In the genomic region with DNA sequence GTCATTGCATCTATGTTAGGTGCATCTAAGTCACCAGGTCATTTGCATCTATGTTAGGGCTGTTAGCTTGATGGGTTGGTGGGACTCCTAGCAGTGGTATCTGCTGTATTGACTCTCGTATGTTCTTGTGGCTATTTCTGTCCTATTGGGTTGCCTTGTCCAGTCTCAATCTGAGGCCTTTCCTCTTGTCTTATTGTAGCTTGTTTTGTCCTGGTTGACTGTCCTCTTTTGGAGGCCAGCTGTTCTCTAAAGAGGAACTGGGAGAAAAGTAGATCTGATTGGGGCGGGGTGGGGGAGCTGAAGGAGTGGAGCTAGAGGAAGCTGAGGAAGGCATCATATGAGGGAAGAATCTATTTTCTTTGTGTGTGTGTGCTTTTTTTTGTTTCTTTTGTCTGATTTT, we compare ENCODE assay signal across 29 mouse cellular contexts. TPM values are rescaled to one million over a fixed set of nuclear protein-coding genes. Genes with fewer than 3 reads are reported as not detected.
A peak's percentile ranks its signal among the peaks of the same experiment; 100 is the strongest.
DNase-seq lines count a peak whose midpoint lies in the region; ATAC-seq and TF ChIP-seq lines count a peak whose summit lies in the region.
"Had no signal": no experiment of that assay in that cellular context is flagged by ENCODE, and none has a peak within 500 bp of the region (broad histone marks: within the 10 kb centered on the region; RNA-seq: fewer than 3 reads in every experiment).

No protein-coding gene starts in this region.

- ATAC-seq in common myeloid progenitor, adult 5-6 weeks (replicated peaks; ENCODE audit: low read depth, poor library complexity, severe bottlenecking): peak; percentile 58
- ATAC-seq in megakaryocyte progenitor cell, adult 5-6 weeks (replicated peaks; ENCODE audit: poor library complexity): 0 out of 2 replicates have a peak, but pooled peaks have one; percentile 23
- ATAC-seq: CD4-positive, CD25-positive, alpha-beta regulatory T cell, adult 4 months; forebrain, embryonic 16.5 days; hindbrain, postnatal 0 days; inflammation-experienced regulatory T-cells, adult 6 months; intestine, embryonic 16.5 days had no signal

- no peak for TF ChIP-seq POLR2A in MEL (IDR thresholded peaks at IDR 0.05; ENCODE audit: control insufficient read depth in 1 of 2, insufficient read depth in 1 of 2, low read depth in 1 of 2, low read length in 2 of 2, poor library complexity in 1 of 2)

- H3K9ac ChIP-seq in MEL (ENCODE audit: control insufficient read depth, low read depth, low read length, poor library complexity, severe bottlenecking): no peak overlapping the region
- H3K9ac ChIP-seq: embryonic facial prominence, embryonic 13.5 days; forebrain, embryonic 12.5 days; heart, embryonic 12.5 days; heart, embryonic 15.5 days; hindbrain, embryonic 14.5 days had no signal

- no peaks in the 10 kb centered on the region for H3K36me3 ChIP-seq in MEL (ENCODE audit: control insufficient read depth in 1 of 2, insufficient read depth in 2 of 2, low read length in 2 of 2)
- no peaks in the 10 kb centered on the region for H3K36me3 ChIP-seq in embryonic facial prominence, embryonic 10.5 days (replicated peaks)
- H3K36me3 ChIP-seq: embryonic facial prominence, embryonic 13.5 days; forebrain, embryonic 12.5 days; heart, embryonic 12.5 days; heart, embryonic 15.5 days had no signal

- H3K79me2 ChIP-seq in MEL (ENCODE audit: control insufficient read depth, insufficient read depth, low read length, poor library complexity): no peaks in the 10 kb centered on the region

- H3K27me3 ChIP-seq in MEL (ENCODE audit: control insufficient read depth in 1 of 2, insufficient read depth in 2 of 2, low read length in 2 of 2): no peaks in the 10 kb centered on the region; a peak in 1 of 4 replicates
- no peaks in the 10 kb centered on the region for H3K27me3 ChIP-seq in embryonic facial prominence, embryonic 10.5 days (replicated peaks; ENCODE audit: low read depth, poor library complexity, severe bottlenecking)
- H3K27me3 ChIP-seq: embryonic facial prominence, embryonic 13.5 days; forebrain, embryonic 12.5 days; heart, embryonic 12.5 days; heart, embryonic 15.5 days had no signal

- no peak for TF ChIP-seq EP300 in MEL (IDR thresholded peaks at IDR 0.05; ENCODE audit: low read depth in 1 of 2, low read length in 2 of 2)

- H3K9me3 ChIP-seq in MEL (replicated peaks; ENCODE audit: insufficient read depth, low read length): no peaks in the 10 kb centered on the region
- H3K9me3 ChIP-seq in embryonic facial prominence, embryonic 10.5 days: 0 out of 2 replicates have a peak, but pooled peaks cover 2% of the 10 kb centered on the region
- H3K9me3 ChIP-seq: embryonic facial prominence, embryonic 13.5 days; forebrain, embryonic 12.5 days; heart, embryonic 12.5 days; heart, embryonic 15.5 days had no signal

- intact Hi-C loops in heart, postnatal 14 days (cut with DNase I): no loop called here

- peak; percentile 90 for DNase-seq in heart, adult 11 months
- DNase-seq in heart, postnatal 14 days: no peak
- peak; percentile 56 for DNase-seq in MEL (ENCODE audit: low read depth, low spot score)
- no peak for DNase-seq in embryonic facial prominence, embryonic 10.5 days (ENCODE audit: low spot score)
- no peak for DNase-seq in B cell, adult 2 months
- DNase-seq in cerebellum, postnatal 25 days: no peak
- DNase-seq: adrenal gland, adult 8-10 months; adrenal gland, postnatal 25 days; cerebellum, adult 2 months; cerebellum, postnatal 10 days; gastrocnemius, postnatal 10 days; gastrocnemius, postnatal 36 days; heart, postnatal 10 days; heart, postnatal 4 days; kidney, adult 18-20 months had no signal

- TF ChIP-seq CTCF in MEL (IDR thresholded peaks at IDR 0.05 in 2 of 3, conservative IDR thresholded peaks at IDR 0.05 in 1 of 3; ENCODE audit: control insufficient read depth in 1 of 3, insufficient read depth in 1 of 3, low read depth in 2 of 3, low read length in 3 of 3, poor library complexity in 1 of 3, severe bottlenecking in 1 of 3): no peak

- H3K27ac ChIP-seq in MEL (ENCODE audit: control insufficient read depth, low read depth, low read length): no peak overlapping the region
- H3K27ac ChIP-seq in embryonic facial prominence, embryonic 10.5 days (replicated peaks): no peak overlapping the region
- H3K27ac ChIP-seq: embryonic facial prominence, embryonic 13.5 days; forebrain, embryonic 12.5 days; heart, embryonic 15.5 days; hindbrain, embryonic 14.5 days; hindbrain, postnatal 0 days had no signal

- 93% methylated on average over 2 of the region's 2 CpGs for WGBS in embryonic facial prominence, embryonic 10.5 days

- H3K4me1 ChIP-seq in MEL (ENCODE audit: control insufficient read depth in 1 of 2, insufficient read depth in 2 of 2, low read length in 2 of 2): no peaks in the 10 kb centered on the region
- H3K4me1 ChIP-seq in embryonic facial prominence, embryonic 10.5 days: no peaks in the 10 kb centered on the region
- H3K4me1 ChIP-seq: embryonic facial prominence, embryonic 13.5 days; forebrain, embryonic 12.5 days; heart, embryonic 12.5 days; heart, embryonic 15.5 days had no signal

- TF ChIP-seq RAD21 in MEL (IDR thresholded peaks at IDR 0.05; ENCODE audit: low read depth, low read length): no peak

- H3K4me3 ChIP-seq in MEL (ENCODE audit: control insufficient read depth in 1 of 2, insufficient read depth in 1 of 2, low read depth in 2 of 2, low read length in 2 of 2): no peak overlapping the region
- no peak overlapping the region for H3K4me3 ChIP-seq in embryonic facial prominence, embryonic 10.5 days
- H3K4me3 ChIP-seq: embryonic facial prominence, embryonic 13.5 days; erythroblast, embryonic 14.5 days; forebrain, embryonic 12.5 days; heart, embryonic 12.5 days; heart, embryonic 15.5 days had no signal

TF ChIP-seq in MEL, 35 proteins besides CTCF, POLR2A, EP300 and RAD21:
- TF ChIP-seq TAL1 (IDR thresholded peaks at IDR 0.05; ENCODE audit: low read length) (no peak), ETS1 (IDR thresholded peaks at IDR 0.05; ENCODE audit: low read depth, low read length) (0 out of 2 replicates have a peak, but pooled peaks have one; percentile 21)

RNA-seq across cellular contexts. Expression of a gene that starts 17.7 kb away (rescaled TPM):
- total RNA-seq in heart, postnatal 14 days (2021): 1 to 10 TPM; 2.9 to 4.8 TPM
- total RNA-seq in MEL (2012; rRNA removed): 15.7 and 17.6 TPM in 2 replicates
- polyA plus RNA-seq in MEL (2012; ENCODE audit: insufficient read depth in 1 of 2, insufficient read length in 2 of 2, low read depth in 1 of 2, low replicate concordance in 2 of 2, missing spikeins in 1 of 2): 10 to 100 TPM in 1 of 2 experiments, not detected in 1; 19.6 TPM
- 22.3 and 30.2 TPM in 2 replicates for total RNA-seq in common myeloid progenitor, adult 5-6 weeks (2017)
- 36.0 and 47.6 TPM in 2 replicates for total RNA-seq in megakaryocyte progenitor cell, adult 5-6 weeks (2015)
- total RNA-seq in megakaryocyte progenitor cell, adult 5-6 weeks (2017): 37.8 and 54.2 TPM in 2 replicates
- polyA plus RNA-seq in embryonic facial prominence, embryonic 10.5 days (2016; fragmentation: Nextera tagmentation; extraction: Ambion mirVana): 41.3 and 43.1 TPM in 2 replicates
- total RNA-seq: gastrocnemius, adult 18-20 months had no signal

RNA-seq across cellular contexts. Expression of a gene that starts 45.5 kb away (rescaled TPM):
- total RNA-seq in heart, postnatal 14 days (2021): 10 to 100 TPM; 48.6 to 52.3 TPM
- 49.3 and 50.6 TPM in 2 replicates for total RNA-seq in MEL (2012; rRNA removed)
- polyA plus RNA-seq in MEL (2012; ENCODE audit: insufficient read depth in 1 of 2, insufficient read length in 2 of 2, low read depth in 1 of 2, low replicate concordance in 2 of 2, missing spikeins in 1 of 2): 100 to 1,000 TPM in 1 of 2 experiments, not detected in 1; 155 TPM
- 70.5 and 81.4 TPM in 2 replicates for total RNA-seq in common myeloid progenitor, adult 5-6 weeks (2017)
- total RNA-seq in megakaryocyte progenitor cell, adult 5-6 weeks (2015): 125 and 128 TPM in 2 replicates
- 59.5 and 62.4 TPM in 2 replicates for total RNA-seq in megakaryocyte progenitor cell, adult 5-6 weeks (2017)
- 191 and 195 TPM in 2 replicates for polyA plus RNA-seq in embryonic facial prominence, embryonic 10.5 days (2016; fragmentation: Nextera tagmentation; extraction: Ambion mirVana)

Comparison
In these comparisons a context has a peak if more than half of its experiments do, and no peak if none do; other contexts are left out.
1. DNase-seq: peak in heart, adult 11 months (single experiment) and MEL (single experiment); none in heart, postnatal 14 days (0 of 2), embryonic facial prominence, embryonic 10.5 days (single experiment), B cell, adult 2 months (0 of 2) and cerebellum, postnatal 25 days (0 of 2).